Mouse (Mus musculus) lung, embryonic 14.5 days (tissue): Measurements from ENCODE around the gene Cdk9. TPM values are rescaled to one million over a fixed set of nuclear protein-coding genes. Genes with fewer than 3 reads are reported as not detected.

Source experiments
- ATAC-seq: fragments of 200-750 bp; cut with Nextera tagmentation; 2 replicates; pipeline ENCODE4 v1.8.0; 2017; ENCODE audit warnings: mild to moderate bottlenecking, moderate TSS enrichment, moderate library complexity; ENCODE audit not compliant: insufficient read depth
- DNase-seq: peaks from one replicate; pipeline ENCODE4 v3.0.0-alpha.2; 2015
- H3K27ac ChIP-seq: fragments of 300-500 bp; sonication (generic); 2 replicates; pipeline ENCODE4 v1.5.1; 2014; ENCODE audit warnings: low read depth, mild to moderate bottlenecking, moderate library complexity
- H3K27me3 ChIP-seq: fragments of 300-500 bp; sonication (generic); 2 replicates; pipeline ENCODE4 v1.6.1; 2014; ENCODE audit warnings: low read length, control low read depth; ENCODE audit not compliant: insufficient read depth
- H3K36me3 ChIP-seq: fragments of 300-500 bp; sonication (generic); 2 replicates; pipeline ENCODE4 v1.6.1; 2014; ENCODE audit warnings: control low read depth; ENCODE audit not compliant: insufficient read depth
- H3K4me1 ChIP-seq: fragments of 300-500 bp; sonication (generic); 2 replicates; pipeline ENCODE4 v1.6.1; 2014; ENCODE audit warnings: antibody characterized with exemption, control low read depth; ENCODE audit not compliant: insufficient read depth
- H3K4me2 ChIP-seq: fragments of 300-500 bp; sonication (generic); 2 replicates; pipeline ENCODE4 v1.6.1; 2014; ENCODE audit warnings: mild to moderate bottlenecking
- H3K4me3 ChIP-seq: fragments of 300-500 bp; sonication (generic); 2 replicates; pipeline ENCODE4 v1.5.1; 2014; ENCODE audit warnings: low read depth, low read length
- H3K9ac ChIP-seq: fragments of 300-500 bp; sonication (generic); 2 replicates; pipeline ENCODE4 v1.6.1; 2014
- H3K9me3 ChIP-seq: fragments of 300-500 bp; sonication (generic); 2 replicates; pipeline ENCODE4 v1.6.1; 2016; ENCODE audit warnings: low read depth, low read length, control low read depth
- CTCF ChIP-seq: IDR thresholded peaks from 2 replicates; pipeline ENCODE4 v1.5.1; 2016; ENCODE audit warnings: antibody characterized with exemption, low read depth
- WGBS: fragments of 180-500 bp; shearing (Covaris S2); extraction: QIAGEN DNeasy Blood & Tissue Kit; methylation state at CpG from one replicate; pipeline ENCODE4 v1.1.7; 2014; 5-methylcytosine and 5-hydroxymethylcytosine counted together
- polyA plus RNA-seq: library from polyadenylated mRNA; unstranded; fragments of >200 nt; fragmentation: Nextera tagmentation; extraction: Ambion mirVana; gene quantifications from 2 replicates; pipeline ENCODE4 v1.2.1, GENCODE M21; 2014

Gene Cdk9
- polyA plus RNA-seq, 1 experiment from 2014 or later = 81.7 TPM

GRCm38 (mm10) chr2:32680961-32681650 lies 31.8 kb downstream of the Cdk9 start:
- Histone ChIP-seq H3K4me3 (no peak overlapping the region), H3K27ac (0 out of 2 replicates have a peak overlapping the region, but pooled peaks have one; percentile 18), H3K4me1 (no peaks in the 10 kb centered on the region), H3K9ac (no peak overlapping the region), H3K36me3 (peaks cover 78% of the 10 kb centered on the region), H3K27me3 (no peaks in the 10 kb centered on the region), H3K9me3 (peaks cover 2% of the 10 kb centered on the region), H3K4me2 (no peak overlapping the region)
- ATAC-seq = no peak
- DNase-seq = no peak
- WGBS = 86% methylated on average over 19 of the region's 19 CpGs
- no peak for TF ChIP-seq CTCF

- 31% methylated on average over 7 of the region's 7 CpGs for WGBS
- Histone ChIP-seq H3K36me3 (peaks cover 78% of the 10 kb centered on the region), H3K4me1 (no peaks in the 10 kb centered on the region), H3K4me2 (no peak overlapping the region), H3K27ac (no peak overlapping the region), H3K9ac (no peak overlapping the region), H3K27me3 (no peaks in the 10 kb centered on the region), H3K4me3 (no peak overlapping the region), H3K9me3 (peaks cover 6% of the 10 kb centered on the region)
- peak; percentile 48; the same call in 1 of the 2 replicates for ATAC-seq
- TF ChIP-seq CTCF = no peak
- DNase-seq = peak; percentile 41
Observed at GRCm38 (mm10) chr2:32680051-32680451, 32.8 kb downstream of the Cdk9 start.

- no peak for ATAC-seq
- H3K4me1 ChIP-seq = no peaks in the 10 kb centered on the region
- no peak for TF ChIP-seq CTCF
- no peak overlapping the region for H3K4me2 ChIP-seq
- peaks cover 75% of the 10 kb centered on the region for H3K36me3 ChIP-seq
- H3K9ac ChIP-seq = no peak overlapping the region
- peaks cover 6% of the 10 kb centered on the region for H3K9me3 ChIP-seq
- H3K4me3 ChIP-seq = no peak overlapping the region
- DNase-seq = no peak
- H3K27ac ChIP-seq = no peak overlapping the region
- WGBS = 80% methylated on average over 7 of the region's 7 CpGs
- H3K27me3 ChIP-seq = no peaks in the 10 kb centered on the region
Observed at GRCm38 (mm10) chr2:32677683-32678082, 35.2 kb downstream of the Cdk9 start.

GRCm38 (mm10) chr2:32676821-32677220 lies 36.1 kb downstream of the Cdk9 start:
- Histone ChIP-seq H3K27ac (no peak overlapping the region), H3K27me3 (no peaks in the 10 kb centered on the region), H3K9ac (no peak overlapping the region), H3K4me1 (no peaks in the 10 kb centered on the region), H3K4me2 (no peak overlapping the region), H3K4me3 (no peak overlapping the region), H3K9me3 (peaks cover 6% of the 10 kb centered on the region), H3K36me3 (peaks cover 79% of the 10 kb centered on the region)
- TF ChIP-seq CTCF = peak; percentile 50
- WGBS = 91% methylated on average over 3 of the region's 3 CpGs
- DNase-seq (no peak), ATAC-seq (no peak)

GRCm38 (mm10) chr2:32673176-32673917 lies 39.5 kb downstream of the Cdk9 start:
- no peak overlapping the region; the same call in 1 of the 2 replicates for H3K27ac ChIP-seq
- WGBS = 70% methylated on average over 16 of the region's 16 CpGs
- peaks cover 68% of the 10 kb centered on the region for H3K36me3 ChIP-seq
- H3K27me3 ChIP-seq = no peaks in the 10 kb centered on the region
- TF ChIP-seq CTCF = no peak
- ATAC-seq (no peak), DNase-seq (peak; percentile 63)
- H3K9me3 ChIP-seq = peaks cover 6% of the 10 kb centered on the region
- no peak overlapping the region for H3K9ac ChIP-seq
- no peak overlapping the region for H3K4me3 ChIP-seq
- no peak overlapping the region for H3K4me2 ChIP-seq
- no peaks in the 10 kb centered on the region for H3K4me1 ChIP-seq

GRCm38 (mm10) chr2:32671907-32672595 lies 40.8 kb downstream of the Cdk9 start:
- ATAC-seq = no peak

GRCm38 (mm10) chr2:32671147-32671546 lies 41.7 kb downstream of the Cdk9 start:
- 77% methylated on average over 9 of the region's 9 CpGs for WGBS
- no peak for TF ChIP-seq CTCF
- ATAC-seq = no peak
- no peak overlapping the region for H3K9ac ChIP-seq
- H3K4me2 ChIP-seq = no peak overlapping the region
- no peak overlapping the region for H3K4me3 ChIP-seq
- no peaks in the 10 kb centered on the region for H3K27me3 ChIP-seq
- H3K4me1 ChIP-seq = no peaks in the 10 kb centered on the region
- H3K36me3 ChIP-seq = peaks cover 57% of the 10 kb centered on the region
- peaks cover 5% of the 10 kb centered on the region for H3K9me3 ChIP-seq
- no peak overlapping the region for H3K27ac ChIP-seq
- DNase-seq = no peak

More at GRCm38 (mm10) chr2:32671907-32672595, 40.8 kb downstream of the Cdk9 start:
- Histone ChIP-seq H3K27me3 (no peaks in the 10 kb centered on the region), H3K4me2 (no peak overlapping the region), H3K4me3 (no peak overlapping the region), H3K36me3 (peaks cover 61% of the 10 kb centered on the region), H3K9ac (no peak overlapping the region), H3K4me1 (no peaks in the 10 kb centered on the region), H3K27ac (no peak overlapping the region), H3K9me3 (peaks cover 6% of the 10 kb centered on the region)
- no peak for TF ChIP-seq CTCF
- 71% methylated on average over 9 of the region's 9 CpGs for WGBS
- no peak for DNase-seq
